Mouse (Mus musculus): Measurements from ENCODE around the gene Chst4. TPM values are rescaled to one million over a fixed set of nuclear protein-coding genes. Genes with fewer than 3 reads are reported as not detected.

The Chst4 gene
- polyA plus RNA-seq (2015; fragmentation: Nextera tagmentation; extraction: Ambion mirVana) = not detected in 2 replicates

- no peak within 1 kb of the TSS for H3K4me2 ChIP-seq
- no peak within 1 kb of the TSS for H3K27ac ChIP-seq
- H3K9me3 ChIP-seq = no peaks in the 10 kb centered on the region
- no peak within 1 kb of the TSS for H3K4me3 ChIP-seq
- no peaks in the 10 kb centered on the region for H3K4me1 ChIP-seq (replicated peaks)
- H3K27me3 ChIP-seq = no peaks in the 10 kb centered on the region
- no peak within 1 kb of the TSS for H3K9ac ChIP-seq
- no peaks in the 10 kb centered on the region for H3K36me3 ChIP-seq
- WGBS = 85% methylated on average over 5 of the region's 5 CpGs
- no peak for ATAC-seq (ENCODE audit: low FRiP score)
Measured at GRCm38 (mm10) chr8:110039659-110040058, at the start of gene Chst4. TSS of gene Chst4 (minus strand) at chr8:110039740.

- no peak overlapping the region for H3K4me2 ChIP-seq
- no peak overlapping the region for H3K27ac ChIP-seq
- 0 out of 2 replicates have a peak, but pooled peaks cover 6% of the 10 kb centered on the region for H3K9me3 ChIP-seq
- H3K27me3 ChIP-seq = 0 out of 2 replicates have a peak, but pooled peaks cover 2% of the 10 kb centered on the region
- H3K4me3 ChIP-seq = no peak overlapping the region
- H3K9ac ChIP-seq = no peak overlapping the region
- peaks cover 54% of the 10 kb centered on the region for H3K36me3 ChIP-seq
- 79% methylated on average over 11 of the region's 11 CpGs for WGBS
- ATAC-seq (ENCODE audit: low FRiP score) = no peak
- H3K4me1 ChIP-seq (replicated peaks) = peaks cover 22% of the 10 kb centered on the region
Measured at GRCm38 (mm10) chr8:110082416-110083105, 43.0 kb upstream of the Chst4 start.

GRCm38 (mm10) chr8:110079282-110080221 lies 40.0 kb upstream of the Chst4 start, which contains the start of gene Zfp612:
TSS of gene Zfp612 (plus strand) at chr8:110079746.
- WGBS = 8% methylated on average over 54 of the region's 54 CpGs
- peak within 1 kb of the TSS; percentile 69 for H3K4me3 ChIP-seq
- peak within 1 kb of the TSS; percentile 88 for H3K4me2 ChIP-seq
- peaks cover 26% of the 10 kb centered on the region for H3K36me3 ChIP-seq
- H3K4me1 ChIP-seq (replicated peaks) = peaks cover 22% of the 10 kb centered on the region
- peak within 1 kb of the TSS; percentile 85 for H3K9ac ChIP-seq
- H3K27ac ChIP-seq = peak within 1 kb of the TSS; percentile 64
- H3K27me3 ChIP-seq = 0 out of 2 replicates have a peak, but pooled peaks cover 8% of the 10 kb centered on the region
- peak; percentile 96 for ATAC-seq (ENCODE audit: low FRiP score)
- no peaks in the 10 kb centered on the region for H3K9me3 ChIP-seq

GRCm38 (mm10) chr8:110074496-110074895 lies 35.0 kb upstream of the Chst4 start:
- 89% methylated on average over 8 of the region's 8 CpGs for WGBS
- Histone ChIP-seq H3K9ac (no peak overlapping the region), H3K4me2 (no peak overlapping the region), H3K4me1 (replicated peaks) (peaks cover 4% of the 10 kb centered on the region; the same call in 1 of the 2 replicates), H3K36me3 (no peaks in the 10 kb centered on the region), H3K27me3 (peaks cover 11% of the 10 kb centered on the region; the same call in 1 of the 2 replicates), H3K27ac (no peak overlapping the region), H3K9me3 (no peaks in the 10 kb centered on the region), H3K4me3 (no peak overlapping the region)
- ATAC-seq (ENCODE audit: low FRiP score) = no peak

GRCm38 (mm10) chr8:110071600-110071999 lies 32.1 kb upstream of the Chst4 start:
- no peak overlapping the region for H3K9ac ChIP-seq
- H3K4me1 ChIP-seq (replicated peaks) = no peaks in the 10 kb centered on the region
- 15% methylated on average over 9 of the region's 9 CpGs for WGBS
- H3K4me2 ChIP-seq = no peak overlapping the region
- no peak overlapping the region for H3K4me3 ChIP-seq
- H3K9me3 ChIP-seq = no peaks in the 10 kb centered on the region
- H3K36me3 ChIP-seq = no peaks in the 10 kb centered on the region
- H3K27me3 ChIP-seq = peaks cover 6% of the 10 kb centered on the region; the same call in 1 of the 2 replicates
- H3K27ac ChIP-seq = no peak overlapping the region
- no peak for ATAC-seq (ENCODE audit: low FRiP score)

- H3K9ac ChIP-seq = no peak overlapping the region
- 89% methylated on average over 4 of the region's 4 CpGs for WGBS
- H3K4me1 ChIP-seq (replicated peaks) = no peaks in the 10 kb centered on the region
- ATAC-seq (ENCODE audit: low FRiP score) = no peak
- H3K27me3 ChIP-seq = peaks cover 3% of the 10 kb centered on the region; the same call in 1 of the 2 replicates
- no peak overlapping the region for H3K4me2 ChIP-seq
- H3K36me3 ChIP-seq = no peaks in the 10 kb centered on the region
- no peak overlapping the region for H3K4me3 ChIP-seq
- no peak overlapping the region for H3K27ac ChIP-seq
- no peaks in the 10 kb centered on the region for H3K9me3 ChIP-seq
Measured at GRCm38 (mm10) chr8:110069706-110070105, 30.2 kb upstream of the Chst4 start.

- no peak for ATAC-seq (ENCODE audit: low FRiP score)
- 88% methylated on average over 4 of the region's 4 CpGs for WGBS
Measured at GRCm38 (mm10) chr8:110065676-110066075, 26.1 kb upstream of the Chst4 start.

GRCm38 (mm10) chr8:110064606-110065365 lies 25.2 kb upstream of the Chst4 start:
- no peak overlapping the region for H3K9ac ChIP-seq
- WGBS = 93% methylated on average over 18 of the region's 18 CpGs

More at GRCm38 (mm10) chr8:110065676-110066075, 26.1 kb upstream of the Chst4 start:
- Histone ChIP-seq H3K4me3 (no peak overlapping the region), H3K27ac (no peak overlapping the region), H3K9ac (no peak overlapping the region), H3K9me3 (no peaks in the 10 kb centered on the region), H3K27me3 (no peaks in the 10 kb centered on the region), H3K4me2 (no peak overlapping the region), H3K36me3 (no peaks in the 10 kb centered on the region), H3K4me1 (replicated peaks) (no peaks in the 10 kb centered on the region)

GRCm38 (mm10) chr8:110064161-110064560 lies 24.6 kb upstream of the Chst4 start:
- H3K4me3 ChIP-seq = no peak overlapping the region
- no peak overlapping the region for H3K4me2 ChIP-seq
- no peak overlapping the region for H3K27ac ChIP-seq
- no peaks in the 10 kb centered on the region for H3K9me3 ChIP-seq
- H3K9ac ChIP-seq = no peak overlapping the region
- no peaks in the 10 kb centered on the region for H3K36me3 ChIP-seq
- WGBS = 78% methylated on average over 9 of the region's 9 CpGs
- ATAC-seq (ENCODE audit: low FRiP score) = no peak
- H3K27me3 ChIP-seq = no peaks in the 10 kb centered on the region
- no peaks in the 10 kb centered on the region for H3K4me1 ChIP-seq (replicated peaks)

More at GRCm38 (mm10) chr8:110064606-110065365, 25.2 kb upstream of the Chst4 start:
- no peak for ATAC-seq (ENCODE audit: low FRiP score)
- no peaks in the 10 kb centered on the region for H3K27me3 ChIP-seq
- H3K4me2 ChIP-seq = no peak overlapping the region
- H3K9me3 ChIP-seq = no peaks in the 10 kb centered on the region
- H3K36me3 ChIP-seq = no peaks in the 10 kb centered on the region
- H3K27ac ChIP-seq = no peak overlapping the region
- H3K4me3 ChIP-seq = no peak overlapping the region
- H3K4me1 ChIP-seq (replicated peaks) = no peaks in the 10 kb centered on the region

- H3K4me3 ChIP-seq = no peak overlapping the region
- H3K4me2 ChIP-seq = no peak overlapping the region
- no peaks in the 10 kb centered on the region for H3K9me3 ChIP-seq
- H3K27me3 ChIP-seq = no peaks in the 10 kb centered on the region
- no peak overlapping the region for H3K9ac ChIP-seq
- 69% methylated on average over 8 of the region's 8 CpGs for WGBS
- no peak overlapping the region for H3K27ac ChIP-seq
- ATAC-seq (ENCODE audit: low FRiP score) = no peak
- no peaks in the 10 kb centered on the region for H3K36me3 ChIP-seq
- 0 out of 2 replicates have a peak, but pooled peaks cover 3% of the 10 kb centered on the region for H3K4me1 ChIP-seq (replicated peaks)
Measured at GRCm38 (mm10) chr8:110058207-110058606, 18.7 kb upstream of the Chst4 start.

- Histone ChIP-seq H3K36me3 (no peaks in the 10 kb centered on the region), H3K27me3 (no peaks in the 10 kb centered on the region), H3K9ac (no peak overlapping the region), H3K4me3 (no peak overlapping the region), H3K27ac (no peak overlapping the region), H3K4me2 (no peak overlapping the region), H3K4me1 (replicated peaks) (no peaks in the 10 kb centered on the region), H3K9me3 (no peaks in the 10 kb centered on the region)
- 85% methylated on average over 6 of the region's 6 CpGs for WGBS
- ATAC-seq (ENCODE audit: low FRiP score) = no peak
Measured at GRCm38 (mm10) chr8:110051208-110051607, 11.7 kb upstream of the Chst4 start.
